Mouse (Mus musculus): Measurements from ENCODE around the gene Pex14. TPM values are rescaled to one million over a fixed set of nuclear protein-coding genes. Genes with fewer than 3 reads are reported as not detected.

The Pex14 gene
- polyA plus RNA-seq, 1 experiment from 2014 or later: 46.0 TPM

DNA sequence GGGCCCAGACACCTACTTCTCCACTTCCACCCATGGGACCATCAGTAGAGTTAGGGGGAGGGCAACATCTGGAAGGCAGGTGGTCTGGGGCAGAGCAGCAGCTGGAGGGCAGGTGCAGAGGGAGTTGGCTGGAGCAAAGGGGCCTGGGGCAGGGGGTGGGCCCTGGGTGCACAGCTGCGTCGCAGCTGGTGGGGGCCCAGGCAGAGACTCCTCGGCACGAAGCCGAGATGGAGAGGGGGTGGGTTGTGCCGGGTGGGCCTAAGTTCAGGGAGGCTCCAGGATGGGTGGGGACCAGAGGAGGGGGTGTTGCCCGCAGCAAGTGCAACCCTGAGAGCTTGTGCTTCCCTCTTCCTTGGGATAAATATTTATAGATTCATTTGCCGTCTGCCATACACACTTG, 173.2 kb downstream of the Pex14 start:
- Histone ChIP-seq H3K9me3 (ENCODE audit: control insufficient read depth, low read length) (no peaks in the 10 kb centered on the region), H3K36me3 (ENCODE audit: control insufficient read depth, insufficient read depth, low read length) (no peaks in the 10 kb centered on the region), H3K4me3 (ENCODE audit: low read depth, low read length) (no peak overlapping the region), H3K4me2 (ENCODE audit: low read length) (no peak overlapping the region), H3K9ac (ENCODE audit: low read length) (no peak overlapping the region), H3K4me1 (replicated peaks; ENCODE audit: control insufficient read depth, insufficient read depth, low read length) (peaks cover 70% of the 10 kb centered on the region), H3K27ac (ENCODE audit: low read depth) (peak overlapping the region; percentile 59; the same call in 1 of the 2 replicates), H3K27me3 (replicated peaks; ENCODE audit: control insufficient read depth, insufficient read depth, low read length) (no peaks in the 10 kb centered on the region)
- no peak for DNase-seq (ENCODE audit: low spot score)
- WGBS: 14% methylated on average over 8 of the region's 8 CpGs
- peak; percentile 33 for ATAC-seq (replicated peaks; ENCODE audit: low FRiP score, low TSS enrichment, low read depth)

DNA sequence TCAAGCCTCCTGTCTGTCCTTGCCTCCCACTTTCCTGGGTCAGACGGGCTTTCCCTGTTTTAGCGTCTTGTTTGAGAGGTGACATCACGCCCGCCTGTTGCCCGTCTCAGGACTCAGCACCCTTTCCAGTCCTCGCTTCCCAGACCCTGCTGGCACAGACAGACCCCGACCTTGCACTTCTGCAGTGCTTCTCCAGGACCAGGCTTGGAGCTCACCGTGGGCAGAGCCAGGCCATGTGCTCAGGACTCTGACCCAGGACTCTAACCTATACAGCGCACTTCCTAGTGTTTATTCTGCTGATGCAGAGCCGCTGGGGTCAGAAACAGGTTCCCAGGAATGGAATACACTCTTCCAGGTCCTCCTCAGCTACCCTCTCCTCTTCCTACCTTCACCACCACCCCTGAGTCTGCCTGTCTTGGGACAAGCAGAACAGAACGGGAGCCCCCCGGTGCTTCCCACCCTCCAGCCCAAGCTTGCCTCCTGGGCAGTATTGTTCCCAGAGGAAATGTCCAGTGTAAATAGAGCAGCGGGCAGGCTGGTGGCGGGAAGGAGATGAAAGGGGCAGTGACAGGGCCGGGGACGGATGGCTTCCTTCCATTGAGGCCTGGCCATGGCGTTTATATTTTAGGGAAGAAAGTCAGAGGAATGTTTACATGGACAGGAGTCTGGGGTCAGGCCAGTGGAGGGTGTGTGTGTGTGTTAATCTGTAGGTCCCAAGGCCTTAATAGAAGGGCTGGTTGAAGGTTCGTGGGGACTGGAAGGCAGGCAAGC, 173.9 kb downstream of the Pex14 start:
- WGBS: 23% methylated on average over 18 of the region's 18 CpGs
- H3K27ac ChIP-seq (ENCODE audit: low read depth): peak overlapping the region; percentile 59; the same call in 1 of the 2 replicates
- H3K9ac ChIP-seq (ENCODE audit: low read length): no peak overlapping the region
- ATAC-seq (replicated peaks; ENCODE audit: low FRiP score, low TSS enrichment, low read depth) (no peak), DNase-seq (ENCODE audit: low spot score) (no peak)
- H3K4me1 ChIP-seq (replicated peaks; ENCODE audit: control insufficient read depth, insufficient read depth, low read length): peaks cover 76% of the 10 kb centered on the region
- H3K36me3 ChIP-seq (ENCODE audit: control insufficient read depth, insufficient read depth, low read length): no peaks in the 10 kb centered on the region
- no peak overlapping the region for H3K4me3 ChIP-seq (ENCODE audit: low read depth, low read length)
- H3K4me2 ChIP-seq (ENCODE audit: low read length): no peak overlapping the region
- no peaks in the 10 kb centered on the region for H3K9me3 ChIP-seq (ENCODE audit: control insufficient read depth, low read length)
- no peaks in the 10 kb centered on the region for H3K27me3 ChIP-seq (replicated peaks; ENCODE audit: control insufficient read depth, insufficient read depth, low read length)

DNA sequence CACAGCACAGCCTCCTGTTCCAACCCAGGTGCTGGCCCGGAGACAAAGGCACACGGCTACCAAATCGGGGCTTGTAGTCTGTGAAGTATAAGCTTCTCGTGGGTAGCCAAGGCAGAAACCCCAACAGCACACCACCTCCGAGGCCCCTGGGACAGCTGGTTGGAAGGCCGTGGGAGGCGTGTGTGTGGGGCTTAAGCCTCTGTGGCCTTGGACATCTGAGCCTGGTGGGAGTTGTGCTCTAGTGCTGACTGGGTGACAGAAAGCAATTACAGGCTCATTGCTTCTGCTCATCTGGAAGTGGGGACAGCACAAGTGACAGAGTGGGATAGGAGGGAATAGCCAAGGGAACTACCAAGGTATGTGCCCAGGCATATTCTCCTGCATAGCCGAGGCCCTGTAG, 175.7 kb downstream of the Pex14 start:
- no peak overlapping the region for H3K4me2 ChIP-seq (ENCODE audit: low read length)
- no peaks in the 10 kb centered on the region for H3K9me3 ChIP-seq (ENCODE audit: control insufficient read depth, low read length)
- DNase-seq (ENCODE audit: low spot score) (no peak), ATAC-seq (replicated peaks; ENCODE audit: low FRiP score, low TSS enrichment, low read depth) (no peak)
- 55% methylated on average over 8 of the region's 8 CpGs for WGBS
- no peak overlapping the region for H3K4me3 ChIP-seq (ENCODE audit: low read depth, low read length)
- no peaks in the 10 kb centered on the region for H3K27me3 ChIP-seq (replicated peaks; ENCODE audit: control insufficient read depth, insufficient read depth, low read length)
- H3K36me3 ChIP-seq (ENCODE audit: control insufficient read depth, insufficient read depth, low read length): no peaks in the 10 kb centered on the region
- peak overlapping the region; percentile 35; the same call in 1 of the 2 replicates for H3K27ac ChIP-seq (ENCODE audit: low read depth)
- H3K4me1 ChIP-seq (replicated peaks; ENCODE audit: control insufficient read depth, insufficient read depth, low read length): peaks cover 84% of the 10 kb centered on the region
- no peak overlapping the region for H3K9ac ChIP-seq (ENCODE audit: low read length)

DNA sequence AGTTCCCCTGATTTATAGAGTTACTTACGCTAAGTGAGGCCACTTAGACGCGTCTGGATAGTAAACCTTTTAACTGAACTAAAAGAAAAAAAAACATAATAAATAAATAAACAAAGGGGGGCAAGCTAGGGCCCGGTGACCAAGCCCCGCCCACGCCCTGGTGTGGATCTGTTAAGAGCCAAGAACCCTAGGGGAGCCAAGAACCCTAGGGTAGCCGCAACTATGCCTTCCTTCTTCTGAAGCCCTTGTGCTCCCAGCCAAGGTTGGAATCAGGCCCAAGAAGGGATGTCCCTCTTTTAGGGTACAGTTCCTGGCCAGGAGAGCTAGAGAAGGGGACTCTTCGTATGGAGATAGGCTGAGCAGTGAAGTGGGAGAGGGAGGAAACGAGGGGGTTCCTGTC, 176.3 kb downstream of the Pex14 start:
- DNase-seq (ENCODE audit: low spot score) (no peak), ATAC-seq (replicated peaks; ENCODE audit: low FRiP score, low TSS enrichment, low read depth) (no peak)
- H3K27me3 ChIP-seq (replicated peaks; ENCODE audit: control insufficient read depth, insufficient read depth, low read length): no peaks in the 10 kb centered on the region
- WGBS: 45% methylated on average over 9 of the region's 9 CpGs
- no peaks in the 10 kb centered on the region for H3K36me3 ChIP-seq (ENCODE audit: control insufficient read depth, insufficient read depth, low read length)
- no peak overlapping the region for H3K4me3 ChIP-seq (ENCODE audit: low read depth, low read length)
- peaks cover 89% of the 10 kb centered on the region for H3K4me1 ChIP-seq (replicated peaks; ENCODE audit: control insufficient read depth, insufficient read depth, low read length)
- H3K9ac ChIP-seq (ENCODE audit: low read length): no peak overlapping the region
- no peaks in the 10 kb centered on the region for H3K9me3 ChIP-seq (ENCODE audit: control insufficient read depth, low read length)
- no peak overlapping the region for H3K4me2 ChIP-seq (ENCODE audit: low read length)
- no peak overlapping the region for H3K27ac ChIP-seq (ENCODE audit: low read depth)

DNA sequence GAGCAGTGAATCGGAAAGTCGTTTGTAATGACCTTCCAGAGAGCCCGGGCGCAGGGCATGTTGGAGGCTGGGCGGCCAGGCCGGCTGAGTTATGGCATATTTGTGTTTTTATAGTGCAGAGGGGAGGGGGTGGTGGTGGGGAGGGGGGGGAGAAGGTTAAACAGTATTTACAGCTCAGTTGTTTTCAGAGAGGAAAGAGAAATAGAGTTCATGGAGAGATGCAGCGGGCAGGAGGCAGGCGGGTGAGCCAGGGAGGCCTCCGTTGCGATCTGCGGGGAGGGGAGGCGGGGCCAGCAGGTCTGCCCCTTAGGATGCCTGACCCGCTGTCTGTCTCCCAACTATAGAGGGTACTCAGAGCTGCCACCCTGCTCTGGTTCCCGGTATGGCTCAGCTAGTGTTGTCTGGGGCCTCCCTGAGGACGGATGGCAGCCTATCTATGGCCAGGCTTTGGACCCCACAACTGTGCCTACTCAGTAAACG, 177.4 kb downstream of the Pex14 start:
- peak; percentile 17; the same call in 1 of the 2 replicates for ATAC-seq (replicated peaks; ENCODE audit: low FRiP score, low TSS enrichment, low read depth)
- no peaks in the 10 kb centered on the region for H3K36me3 ChIP-seq (ENCODE audit: control insufficient read depth, insufficient read depth, low read length)
- peaks cover 83% of the 10 kb centered on the region for H3K4me1 ChIP-seq (replicated peaks; ENCODE audit: control insufficient read depth, insufficient read depth, low read length)
- 7% methylated on average over 16 of the region's 16 CpGs for WGBS
- H3K9ac ChIP-seq (ENCODE audit: low read length): no peak overlapping the region
- H3K4me3 ChIP-seq (ENCODE audit: low read depth, low read length): 0 out of 2 replicates have a peak overlapping the region, but pooled peaks have one; percentile 3
- H3K4me2 ChIP-seq (ENCODE audit: low read length): peak overlapping the region; percentile 38
- no peak for DNase-seq (ENCODE audit: low spot score)
- no peaks in the 10 kb centered on the region for H3K27me3 ChIP-seq (replicated peaks; ENCODE audit: control insufficient read depth, insufficient read depth, low read length)
- H3K9me3 ChIP-seq (ENCODE audit: control insufficient read depth, low read length): no peaks in the 10 kb centered on the region
- H3K27ac ChIP-seq (ENCODE audit: low read depth): no peak overlapping the region

DNA sequence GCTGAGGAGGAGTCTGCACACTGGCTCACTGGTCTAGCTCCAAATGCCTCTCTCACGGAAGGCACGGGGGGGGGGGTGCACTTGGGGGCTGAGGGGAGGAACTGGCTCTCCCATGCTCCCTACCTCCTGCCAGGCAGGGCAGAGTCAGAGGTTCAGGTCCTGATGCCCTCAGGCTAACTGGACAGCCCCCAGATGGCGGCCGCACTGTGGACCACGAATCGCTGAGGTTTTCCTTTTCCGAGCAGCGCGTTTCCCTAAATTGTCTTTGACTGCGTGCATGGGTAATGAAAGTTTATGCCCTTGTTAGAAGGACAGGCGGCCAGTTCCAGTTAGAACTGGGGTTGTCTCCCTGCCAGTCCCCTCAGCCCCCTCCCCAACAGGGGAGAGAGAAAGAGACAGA, 179.1 kb downstream of the Pex14 start:
- ATAC-seq (replicated peaks; ENCODE audit: low FRiP score, low TSS enrichment, low read depth): no peak
- peaks cover 66% of the 10 kb centered on the region for H3K4me1 ChIP-seq (replicated peaks; ENCODE audit: control insufficient read depth, insufficient read depth, low read length)
- no peaks in the 10 kb centered on the region for H3K27me3 ChIP-seq (replicated peaks; ENCODE audit: control insufficient read depth, insufficient read depth, low read length)
- no peak overlapping the region for H3K4me2 ChIP-seq (ENCODE audit: low read length)
- no peak for DNase-seq (ENCODE audit: low spot score)
- no peaks in the 10 kb centered on the region for H3K36me3 ChIP-seq (ENCODE audit: control insufficient read depth, insufficient read depth, low read length)
- no peak overlapping the region for H3K27ac ChIP-seq (ENCODE audit: low read depth)
- no peaks in the 10 kb centered on the region for H3K9me3 ChIP-seq (ENCODE audit: control insufficient read depth, low read length)
- WGBS: 55% methylated on average over 11 of the region's 11 CpGs
- H3K4me3 ChIP-seq (ENCODE audit: low read depth, low read length): no peak overlapping the region
- H3K9ac ChIP-seq (ENCODE audit: low read length): no peak overlapping the region

DNA sequence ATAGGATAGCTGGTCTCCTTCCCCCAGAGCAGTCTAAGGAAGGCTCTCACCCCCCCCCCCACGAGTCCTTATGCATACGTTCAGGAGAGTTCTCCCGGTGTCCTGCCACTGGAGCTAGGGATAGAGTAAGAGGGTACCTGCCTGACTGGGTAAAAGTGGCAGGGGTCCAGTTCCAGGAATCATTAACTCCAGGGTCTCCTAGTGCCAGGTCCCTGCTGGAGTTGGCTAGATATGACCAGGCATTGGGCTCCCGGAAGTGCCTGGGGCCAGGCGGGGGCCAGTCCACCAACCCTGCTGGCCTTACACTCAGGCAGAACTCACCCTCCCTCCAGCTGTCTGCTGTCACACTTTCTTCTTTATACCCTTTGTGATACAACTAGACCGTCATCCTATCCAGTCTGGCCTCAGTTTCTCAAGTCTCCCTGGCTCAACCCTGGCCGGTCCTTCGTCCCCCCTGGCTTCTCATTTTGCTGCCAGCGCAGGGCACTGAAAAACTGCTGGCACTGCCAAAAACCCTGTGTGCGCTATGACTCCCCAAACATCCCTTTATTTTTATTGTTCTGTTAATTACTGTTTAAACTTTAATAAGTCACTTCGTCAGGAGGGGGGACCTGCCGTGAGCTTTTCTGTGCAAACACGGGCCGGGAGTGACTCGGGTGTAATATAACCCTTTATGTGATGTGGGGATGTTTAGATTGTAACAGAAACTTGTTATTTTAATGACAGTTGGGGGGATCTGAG, 180.8 kb downstream of the Pex14 start:
- Histone ChIP-seq H3K4me3 (ENCODE audit: low read depth, low read length) (no peak overlapping the region), H3K4me1 (replicated peaks; ENCODE audit: control insufficient read depth, insufficient read depth, low read length) (peaks cover 67% of the 10 kb centered on the region), H3K27me3 (replicated peaks; ENCODE audit: control insufficient read depth, insufficient read depth, low read length) (no peaks in the 10 kb centered on the region), H3K9me3 (ENCODE audit: control insufficient read depth, low read length) (no peaks in the 10 kb centered on the region), H3K4me2 (ENCODE audit: low read length) (no peak overlapping the region), H3K27ac (ENCODE audit: low read depth) (no peak overlapping the region), H3K36me3 (ENCODE audit: control insufficient read depth, insufficient read depth, low read length) (no peaks in the 10 kb centered on the region), H3K9ac (ENCODE audit: low read length) (no peak overlapping the region)
- no peak for ATAC-seq (replicated peaks; ENCODE audit: low FRiP score, low TSS enrichment, low read depth)
- WGBS: 47% methylated on average over 15 of the region's 15 CpGs
- no peak for DNase-seq (ENCODE audit: low spot score)

GRCm38 (mm10) chr4:148915849-148916248, 183.8 kb downstream of the Pex14 start:
- ATAC-seq (replicated peaks; ENCODE audit: low FRiP score, low TSS enrichment, low read depth) (no peak), DNase-seq (ENCODE audit: low spot score) (no peak)
- no peaks in the 10 kb centered on the region for H3K9me3 ChIP-seq (ENCODE audit: control insufficient read depth, low read length)
- H3K27ac ChIP-seq (ENCODE audit: low read depth): no peak overlapping the region
- H3K27me3 ChIP-seq (replicated peaks; ENCODE audit: control insufficient read depth, insufficient read depth, low read length): no peaks in the 10 kb centered on the region
- no peaks in the 10 kb centered on the region for H3K36me3 ChIP-seq (ENCODE audit: control insufficient read depth, insufficient read depth, low read length)
- H3K4me3 ChIP-seq (ENCODE audit: low read depth, low read length): no peak overlapping the region
- H3K4me1 ChIP-seq (replicated peaks; ENCODE audit: control insufficient read depth, insufficient read depth, low read length): peaks cover 44% of the 10 kb centered on the region
- H3K4me2 ChIP-seq (ENCODE audit: low read length): no peak overlapping the region
- WGBS: 76% methylated on average over 15 of the region's 15 CpGs
- H3K9ac ChIP-seq (ENCODE audit: low read length): no peak overlapping the region

Measured in intestine, embryonic 14.5 days (tissue).